Mouse (Mus musculus) hindlimb bud, embryonic 11.5 days (tissue): Measurements from ENCODE around the gene Ccdc7a.

ENCODE experiments used
- DNase-seq: peaks from one replicate; pipeline ENCODE4 v3.0.0-alpha.2; 2012; ENCODE audit warnings: low read depth, low spot score; ENCODE audit errors: extremely low spot score

Gene Ccdc7a

DNA sequence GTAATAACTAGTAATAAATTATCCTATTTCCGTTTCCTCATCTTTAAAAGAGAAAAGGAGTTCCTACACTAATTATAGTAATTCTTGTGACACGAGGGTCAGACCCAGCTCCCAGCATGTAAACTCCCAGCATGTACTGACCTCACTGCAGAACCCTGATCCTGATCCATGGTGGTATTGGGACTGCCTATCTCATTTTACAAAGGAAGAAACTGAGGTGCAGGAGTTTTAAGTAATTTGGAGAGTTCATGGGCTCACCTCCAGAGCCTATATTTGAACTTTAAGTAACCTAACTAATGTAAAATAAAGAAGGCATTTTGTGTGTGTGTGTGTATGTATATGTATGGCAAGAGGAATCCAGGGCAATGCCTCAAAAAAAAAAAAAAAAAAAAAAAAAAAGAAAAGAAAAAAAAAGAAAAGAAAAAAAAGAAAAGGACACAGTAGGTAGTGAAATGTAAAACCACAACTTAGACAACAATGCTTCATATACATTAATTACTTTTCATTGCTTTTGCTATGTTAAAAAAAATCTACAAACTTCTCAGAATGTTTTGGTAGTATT, 378.8 kb downstream of the Ccdc7a start:
- DNase-seq = no peak

DNA sequence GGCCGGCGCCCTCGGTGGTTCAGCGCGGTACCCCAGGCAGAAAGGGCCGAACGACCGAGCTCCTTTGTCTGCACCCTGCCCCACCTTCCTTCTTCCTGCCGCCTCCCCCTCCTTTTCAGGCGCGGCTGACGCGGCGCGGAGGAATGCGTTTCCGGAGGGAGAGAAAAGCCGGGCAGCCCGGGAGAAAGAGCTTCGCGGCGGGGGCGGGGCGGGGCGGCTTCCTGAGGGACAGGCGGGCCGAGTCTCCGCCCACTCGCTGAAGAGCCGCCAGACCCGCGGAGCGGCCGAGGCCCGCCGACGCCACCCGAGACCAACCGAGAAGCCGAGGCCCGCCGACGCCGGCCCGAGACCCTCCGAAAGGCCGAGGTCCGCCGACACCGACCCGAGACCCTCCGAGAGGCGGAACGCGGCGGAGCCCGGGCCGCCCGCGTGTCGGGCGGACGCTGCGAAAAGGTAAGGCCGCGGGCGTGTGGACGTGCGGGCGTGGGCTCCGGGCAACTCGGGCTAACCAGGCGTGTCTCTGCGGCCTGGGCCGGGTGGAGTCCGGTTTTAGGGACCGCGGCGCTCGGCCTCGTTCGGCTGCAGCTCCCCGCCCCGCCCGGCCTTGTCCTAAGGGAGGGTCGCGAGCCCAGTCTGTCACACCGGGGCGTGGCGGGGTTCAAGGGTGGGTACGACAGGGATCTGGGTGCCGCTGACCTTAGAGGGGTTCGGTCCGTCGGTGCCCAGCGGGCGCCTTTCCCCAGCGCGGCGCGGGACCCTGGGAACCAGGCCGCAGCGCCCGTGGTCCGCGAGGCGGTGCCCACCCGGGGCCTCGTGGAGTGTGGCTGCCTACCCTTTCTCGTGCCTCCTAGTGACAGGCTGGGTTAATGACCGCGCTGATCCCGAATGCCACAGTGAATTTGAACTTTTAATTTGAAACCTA, 379.5 kb downstream of the Ccdc7a start, which contains the start of gene Itgb1:
TSS of gene Itgb1 (plus strand) at position 148 of the 922 bp plus-strand sequence.
- DNase-seq = no peak

DNA sequence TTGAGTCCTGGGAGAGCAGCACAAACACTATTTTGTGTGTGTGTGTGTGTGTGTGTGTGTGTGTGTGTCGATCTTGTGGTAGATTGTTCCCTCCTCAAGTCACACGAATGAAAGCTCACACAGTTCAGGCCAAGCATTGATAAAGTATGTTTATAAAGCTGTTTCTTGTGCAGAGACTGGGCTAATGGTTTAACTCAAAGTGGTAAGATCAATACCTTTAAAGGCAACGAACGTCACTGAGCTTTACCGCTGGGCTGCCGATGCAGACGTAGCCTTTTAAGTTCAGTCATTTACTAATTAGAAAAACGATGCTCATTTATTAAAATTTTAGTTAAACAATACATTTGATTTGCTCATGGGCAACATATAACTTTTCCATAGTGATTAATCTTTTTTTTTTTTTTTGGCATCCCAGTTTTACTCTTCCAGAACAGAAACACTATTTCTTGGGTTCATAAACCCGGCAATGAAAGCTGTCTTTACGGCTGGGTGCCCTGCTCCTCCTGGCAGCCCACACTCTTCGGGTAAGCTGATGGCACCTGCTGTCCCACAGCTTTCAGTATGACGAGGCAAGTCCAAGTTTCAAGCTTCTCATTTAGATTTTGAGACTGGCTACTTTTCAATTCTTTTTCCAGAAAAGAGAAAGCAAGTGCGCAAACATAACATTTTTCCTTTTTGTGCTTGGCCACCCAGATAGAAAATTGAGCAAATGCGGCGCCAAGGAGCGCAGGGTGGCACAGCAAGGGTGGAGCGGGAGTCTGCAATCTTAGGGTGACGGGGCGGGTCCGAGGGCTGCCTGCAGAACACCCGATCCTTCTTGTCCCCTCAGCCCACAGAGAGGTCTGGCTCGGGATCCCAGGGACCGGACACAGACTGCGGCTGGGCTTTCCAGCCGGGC, 380.5 kb downstream of the Ccdc7a start:
- DNase-seq = no peak
